Mouse (Mus musculus): Measurements from ENCODE around the gene Slc39a5. TPM values are rescaled to one million over a fixed set of nuclear protein-coding genes. Genes with fewer than 3 reads are reported as not detected.

The Slc39a5 gene
- 28.7 and 32.9 TPM in 2 replicates for polyA plus RNA-seq (2015; fragmentation: Nextera tagmentation; extraction: Ambion mirVana)

- H3K4me3 ChIP-seq (replicated peaks; ENCODE audit: low read length) = peak within 1 kb of the TSS; percentile 12
- H3K27ac ChIP-seq (ENCODE audit: low read length) = peak within 1 kb of the TSS; percentile 22; the same call in 1 of the 2 replicates
- ATAC-seq (ENCODE audit: insufficient read depth, low FRiP score) = no peak
- H3K27me3 ChIP-seq (ENCODE audit: control insufficient read depth, insufficient read depth, low read length) = no peaks in the 10 kb centered on the region
- H3K4me2 ChIP-seq (ENCODE audit: low read depth, low read length) = peak within 1 kb of the TSS; percentile 25; the same call in 1 of the 2 replicates
- peaks cover 6% of the 10 kb centered on the region for H3K4me1 ChIP-seq (ENCODE audit: control insufficient read depth, insufficient read depth, low read length)
- WGBS = 32% methylated on average over 2 of the region's 2 CpGs
- no peaks in the 10 kb centered on the region for H3K9me3 ChIP-seq (replicated peaks; ENCODE audit: control insufficient read depth, low read length)
- H3K9ac ChIP-seq (ENCODE audit: low read length) = peak within 1 kb of the TSS; percentile 14; the same call in 1 of the 2 replicates
- no peaks in the 10 kb centered on the region for H3K36me3 ChIP-seq (ENCODE audit: control insufficient read depth, insufficient read depth, low read length)
Observed at GRCm38 (mm10) chr10:128401056-128401455, at the start of gene Slc39a5. Gene Slc39a5 (minus strand): TSS chr10:128401229.

DNA sequence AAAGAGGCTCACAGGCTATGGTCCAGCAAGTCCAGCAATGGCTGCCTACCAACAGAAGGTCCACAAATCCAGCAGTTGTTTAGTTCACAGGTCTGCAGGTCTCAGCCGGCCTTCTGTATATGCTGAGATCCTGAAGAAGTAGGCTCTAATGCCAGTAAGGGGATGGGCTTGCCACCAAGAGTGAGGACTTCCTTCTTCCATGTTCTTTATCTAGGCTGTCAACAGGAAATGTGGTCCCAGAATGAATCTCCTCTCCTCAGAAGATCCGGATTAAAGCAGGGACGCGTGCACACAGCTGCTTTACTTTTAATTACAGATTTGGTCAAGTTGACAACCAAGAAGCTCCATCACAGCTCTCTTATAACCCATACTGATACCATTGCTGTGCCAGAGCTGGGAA is 44.4 kb upstream of the Slc39a5 start:
- no peak overlapping the region for H3K9ac ChIP-seq (ENCODE audit: low read length)
- no peak overlapping the region for H3K4me2 ChIP-seq (ENCODE audit: low read depth, low read length)
- no peak overlapping the region for H3K27ac ChIP-seq (ENCODE audit: low read length)
- H3K27me3 ChIP-seq (ENCODE audit: control insufficient read depth, insufficient read depth, low read length) = no peaks in the 10 kb centered on the region
- WGBS = 77% methylated on average over 4 of the region's 4 CpGs
- no peaks in the 10 kb centered on the region for H3K9me3 ChIP-seq (replicated peaks; ENCODE audit: control insufficient read depth, low read length)
- peaks cover 5% of the 10 kb centered on the region; the same call in 1 of the 2 replicates for H3K36me3 ChIP-seq (ENCODE audit: control insufficient read depth, insufficient read depth, low read length)
- H3K4me1 ChIP-seq (ENCODE audit: control insufficient read depth, insufficient read depth, low read length) = no peaks in the 10 kb centered on the region
- no peak overlapping the region for H3K4me3 ChIP-seq (replicated peaks; ENCODE audit: low read length)
- ATAC-seq (ENCODE audit: insufficient read depth, low FRiP score) = no peak

- no peak overlapping the region for H3K27ac ChIP-seq (ENCODE audit: low read length)
- H3K4me3 ChIP-seq (replicated peaks; ENCODE audit: low read length) = no peak overlapping the region
- no peaks in the 10 kb centered on the region for H3K9me3 ChIP-seq (replicated peaks; ENCODE audit: control insufficient read depth, low read length)
- no peak overlapping the region for H3K4me2 ChIP-seq (ENCODE audit: low read depth, low read length)
- ATAC-seq (ENCODE audit: insufficient read depth, low FRiP score) = no peak
- WGBS = 70% methylated on average over 6 of the region's 6 CpGs
- H3K27me3 ChIP-seq (ENCODE audit: control insufficient read depth, insufficient read depth, low read length) = no peaks in the 10 kb centered on the region
- no peak overlapping the region for H3K9ac ChIP-seq (ENCODE audit: low read length)
- peaks cover 6% of the 10 kb centered on the region; the same call in 1 of the 2 replicates for H3K36me3 ChIP-seq (ENCODE audit: control insufficient read depth, insufficient read depth, low read length)
- H3K4me1 ChIP-seq (ENCODE audit: control insufficient read depth, insufficient read depth, low read length) = no peaks in the 10 kb centered on the region
Observed at GRCm38 (mm10) chr10:128444354-128444753, 43.3 kb upstream of the Slc39a5 start.

- Histone ChIP-seq H3K27ac (ENCODE audit: low read length) (no peak overlapping the region), H3K9me3 (replicated peaks; ENCODE audit: control insufficient read depth, low read length) (no peaks in the 10 kb centered on the region), H3K4me3 (replicated peaks; ENCODE audit: low read length) (no peak overlapping the region), H3K27me3 (ENCODE audit: control insufficient read depth, insufficient read depth, low read length) (no peaks in the 10 kb centered on the region), H3K9ac (ENCODE audit: low read length) (no peak overlapping the region), H3K4me2 (ENCODE audit: low read depth, low read length) (no peak overlapping the region), H3K36me3 (ENCODE audit: control insufficient read depth, insufficient read depth, low read length) (peaks cover 6% of the 10 kb centered on the region; the same call in 1 of the 2 replicates), H3K4me1 (ENCODE audit: control insufficient read depth, insufficient read depth, low read length) (no peaks in the 10 kb centered on the region)
- 91% methylated on average over 1 of the region's 1 CpGs for WGBS
- ATAC-seq (ENCODE audit: insufficient read depth, low FRiP score) = no peak
Observed at GRCm38 (mm10) chr10:128442718-128443117, 41.7 kb upstream of the Slc39a5 start.

DNA sequence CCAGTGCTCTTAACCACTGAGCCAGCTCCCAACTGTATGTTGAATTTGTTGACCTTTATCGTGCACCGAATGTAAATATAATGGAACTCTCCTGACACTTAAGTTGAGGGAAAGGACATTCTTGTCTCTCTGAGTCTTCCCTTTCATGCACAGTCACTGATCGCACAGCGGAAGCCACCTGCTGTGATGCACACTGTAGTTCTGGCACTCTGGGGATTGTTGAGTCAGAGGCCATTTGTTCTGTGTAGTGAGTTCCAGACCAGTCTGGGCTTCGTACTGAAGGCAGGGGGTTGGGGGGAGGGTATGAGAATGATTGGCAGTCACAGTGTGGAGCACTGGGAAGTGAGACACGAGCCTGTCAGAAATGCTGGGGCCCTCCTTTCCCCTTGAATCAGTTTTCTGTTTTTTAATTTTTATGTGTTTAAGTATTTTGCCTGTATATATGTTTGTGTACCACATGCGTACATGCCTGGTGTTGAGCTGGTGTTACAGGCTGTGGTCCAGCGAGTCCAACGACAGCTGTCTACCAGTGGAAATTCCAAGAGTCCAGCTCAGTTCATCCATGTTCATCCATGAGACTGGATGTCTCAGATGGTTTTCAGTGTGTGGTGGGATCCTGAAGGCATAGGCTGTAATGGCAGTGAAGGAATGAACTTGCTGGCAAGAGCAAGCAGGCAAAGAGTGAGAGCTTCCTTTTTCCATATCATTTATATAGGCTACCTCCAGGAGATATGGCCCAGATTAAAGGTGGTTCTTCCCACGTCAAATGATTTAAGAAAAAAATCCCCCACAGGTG is 40.5 kb upstream of the Slc39a5 start:
- H3K36me3 ChIP-seq (ENCODE audit: control insufficient read depth, insufficient read depth, low read length) = peaks cover 11% of the 10 kb centered on the region; the same call in 1 of the 2 replicates

DNA sequence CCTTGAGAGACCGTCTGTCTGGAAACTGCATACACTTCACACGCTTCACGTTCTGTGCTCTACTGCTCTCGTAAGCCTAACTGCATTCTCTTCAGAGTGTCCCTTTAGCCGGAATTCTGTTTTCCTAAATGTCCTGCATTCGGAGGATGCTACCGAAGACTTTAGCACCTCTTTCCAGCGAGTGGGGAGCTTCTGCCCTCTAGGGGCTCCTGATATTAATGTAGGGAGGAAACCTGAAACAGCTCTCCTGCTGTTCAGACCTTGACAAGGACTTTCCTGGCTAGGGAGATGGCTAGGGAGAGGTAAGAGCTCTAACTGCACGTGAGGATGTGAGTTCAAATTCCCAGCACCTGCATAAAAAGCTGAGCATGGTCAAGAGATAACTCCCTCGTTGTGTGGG is 39.4 kb upstream of the Slc39a5 start:
- Histone ChIP-seq H3K9ac (ENCODE audit: low read length) (no peak overlapping the region), H3K27me3 (ENCODE audit: control insufficient read depth, insufficient read depth, low read length) (no peaks in the 10 kb centered on the region), H3K36me3 (ENCODE audit: control insufficient read depth, insufficient read depth, low read length) (peaks cover 15% of the 10 kb centered on the region; the same call in 1 of the 2 replicates), H3K9me3 (replicated peaks; ENCODE audit: control insufficient read depth, low read length) (no peaks in the 10 kb centered on the region), H3K4me2 (ENCODE audit: low read depth, low read length) (no peak overlapping the region), H3K27ac (ENCODE audit: low read length) (no peak overlapping the region), H3K4me3 (replicated peaks; ENCODE audit: low read length) (no peak overlapping the region), H3K4me1 (ENCODE audit: control insufficient read depth, insufficient read depth, low read length) (no peaks in the 10 kb centered on the region)
- WGBS = 51% methylated on average over 10 of the region's 10 CpGs
- no peak for ATAC-seq (ENCODE audit: insufficient read depth, low FRiP score)

More for the DNA sequence above, 40.5 kb upstream of the Slc39a5 start:
- Histone ChIP-seq H3K9ac (ENCODE audit: low read length) (no peak overlapping the region), H3K27me3 (ENCODE audit: control insufficient read depth, insufficient read depth, low read length) (no peaks in the 10 kb centered on the region), H3K4me1 (ENCODE audit: control insufficient read depth, insufficient read depth, low read length) (no peaks in the 10 kb centered on the region), H3K4me3 (replicated peaks; ENCODE audit: low read length) (no peak overlapping the region), H3K27ac (ENCODE audit: low read length) (no peak overlapping the region), H3K9me3 (replicated peaks; ENCODE audit: control insufficient read depth, low read length) (no peaks in the 10 kb centered on the region), H3K4me2 (ENCODE audit: low read depth, low read length) (no peak overlapping the region)
- 93% methylated on average over 10 of the region's 10 CpGs for WGBS
- no peak for ATAC-seq (ENCODE audit: insufficient read depth, low FRiP score)

- no peaks in the 10 kb centered on the region for H3K4me1 ChIP-seq (ENCODE audit: control insufficient read depth, insufficient read depth, low read length)
- H3K27me3 ChIP-seq (ENCODE audit: control insufficient read depth, insufficient read depth, low read length) = no peaks in the 10 kb centered on the region
- ATAC-seq (ENCODE audit: insufficient read depth, low FRiP score) = no peak
- peaks cover 15% of the 10 kb centered on the region; the same call in 1 of the 2 replicates for H3K36me3 ChIP-seq (ENCODE audit: control insufficient read depth, insufficient read depth, low read length)
- no peak overlapping the region for H3K9ac ChIP-seq (ENCODE audit: low read length)
- WGBS = 70% methylated on average over 10 of the region's 10 CpGs
- no peaks in the 10 kb centered on the region for H3K9me3 ChIP-seq (replicated peaks; ENCODE audit: control insufficient read depth, low read length)
- no peak overlapping the region for H3K4me2 ChIP-seq (ENCODE audit: low read depth, low read length)
- no peak overlapping the region for H3K27ac ChIP-seq (ENCODE audit: low read length)
- no peak overlapping the region for H3K4me3 ChIP-seq (replicated peaks; ENCODE audit: low read length)
Observed at GRCm38 (mm10) chr10:128438675-128439279, 37.7 kb upstream of the Slc39a5 start.

DNA sequence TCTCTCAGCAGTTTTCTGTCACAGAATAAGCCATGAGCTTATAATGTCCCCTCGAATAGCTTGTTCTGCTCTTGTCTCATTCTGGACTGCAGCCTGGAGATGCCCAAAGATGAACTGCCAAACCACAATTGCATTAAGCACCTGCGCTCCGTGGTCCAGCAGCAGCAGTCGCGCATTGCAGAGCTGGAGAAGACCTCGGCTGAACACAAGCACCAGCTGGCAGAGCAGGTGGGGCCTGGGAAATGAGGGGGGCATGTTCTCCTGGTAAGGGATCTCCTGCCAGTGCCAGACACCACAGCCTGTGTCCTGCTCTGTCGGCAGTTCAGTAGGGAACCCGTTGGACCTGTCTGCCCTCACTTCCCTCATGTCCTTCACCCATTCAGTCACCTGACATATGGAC is 35.3 kb upstream of the Slc39a5 start:
- 85% methylated on average over 8 of the region's 8 CpGs for WGBS
- Histone ChIP-seq H3K4me1 (ENCODE audit: control insufficient read depth, insufficient read depth, low read length) (no peaks in the 10 kb centered on the region), H3K36me3 (ENCODE audit: control insufficient read depth, insufficient read depth, low read length) (peaks cover 19% of the 10 kb centered on the region; the same call in 1 of the 2 replicates)

DNA sequence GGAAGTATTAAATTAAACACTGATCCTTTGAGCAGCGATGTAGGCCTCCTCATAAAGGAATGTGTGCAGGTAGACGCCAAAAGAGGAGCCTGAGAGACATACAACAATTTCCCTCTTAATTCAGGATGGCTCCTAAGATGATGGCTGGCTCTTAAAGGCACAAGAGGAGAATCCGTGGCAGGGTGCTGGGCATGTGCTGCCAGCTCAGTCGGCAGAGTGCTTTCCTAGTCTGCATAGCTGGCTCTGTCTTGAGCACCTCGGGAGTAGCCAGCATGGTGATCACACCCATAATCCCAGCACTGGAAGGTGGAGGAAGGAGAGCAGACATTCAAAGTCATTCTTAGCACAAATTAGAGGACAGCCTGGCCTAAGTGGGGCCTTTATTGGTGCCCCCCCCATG is 34.8 kb upstream of the Slc39a5 start:
- no peak overlapping the region for H3K4me3 ChIP-seq (replicated peaks; ENCODE audit: low read length)
- no peak overlapping the region for H3K4me2 ChIP-seq (ENCODE audit: low read depth, low read length)
- no peak overlapping the region for H3K27ac ChIP-seq (ENCODE audit: low read length)
- 85% methylated on average over 5 of the region's 5 CpGs for WGBS
- H3K9ac ChIP-seq (ENCODE audit: low read length) = no peak overlapping the region
- no peak for ATAC-seq (ENCODE audit: insufficient read depth, low FRiP score)
- H3K27me3 ChIP-seq (ENCODE audit: control insufficient read depth, insufficient read depth, low read length) = no peaks in the 10 kb centered on the region
- H3K4me1 ChIP-seq (ENCODE audit: control insufficient read depth, insufficient read depth, low read length) = no peaks in the 10 kb centered on the region
- H3K9me3 ChIP-seq (replicated peaks; ENCODE audit: control insufficient read depth, low read length) = no peaks in the 10 kb centered on the region
- peaks cover 18% of the 10 kb centered on the region; the same call in 1 of the 2 replicates for H3K36me3 ChIP-seq (ENCODE audit: control insufficient read depth, insufficient read depth, low read length)

More for the DNA sequence above, 35.3 kb upstream of the Slc39a5 start:
- Histone ChIP-seq H3K9ac (ENCODE audit: low read length) (no peak overlapping the region), H3K4me3 (replicated peaks; ENCODE audit: low read length) (no peak overlapping the region), H3K9me3 (replicated peaks; ENCODE audit: control insufficient read depth, low read length) (no peaks in the 10 kb centered on the region), H3K4me2 (ENCODE audit: low read depth, low read length) (no peak overlapping the region), H3K27ac (ENCODE audit: low read length) (no peak overlapping the region), H3K27me3 (ENCODE audit: control insufficient read depth, insufficient read depth, low read length) (no peaks in the 10 kb centered on the region)
- no peak for ATAC-seq (ENCODE audit: insufficient read depth, low FRiP score)
